Mouse (Mus musculus) cortical plate, adult 2 months (tissue): Measurements from ENCODE around the gene Gk5.

Experiments
- CTCF ChIP-seq: fragments of 200-500 bp; IDR thresholded peaks from 2 replicates; pipeline ENCODE4 v1.5.1; 2011; ENCODE audit warnings: mild to moderate bottlenecking, control low read depth, low read length; ENCODE audit not compliant: insufficient read depth; ENCODE audit errors: extremely low read depth
- POLR2A ChIP-seq: fragments of 200-500 bp; IDR thresholded peaks from 2 replicates; pipeline ENCODE4 v1.6.1; 2011; ENCODE audit warnings: mild to moderate bottlenecking, low read length, control low read depth; ENCODE audit not compliant: insufficient read depth; ENCODE audit errors: extremely low read depth

DNA sequence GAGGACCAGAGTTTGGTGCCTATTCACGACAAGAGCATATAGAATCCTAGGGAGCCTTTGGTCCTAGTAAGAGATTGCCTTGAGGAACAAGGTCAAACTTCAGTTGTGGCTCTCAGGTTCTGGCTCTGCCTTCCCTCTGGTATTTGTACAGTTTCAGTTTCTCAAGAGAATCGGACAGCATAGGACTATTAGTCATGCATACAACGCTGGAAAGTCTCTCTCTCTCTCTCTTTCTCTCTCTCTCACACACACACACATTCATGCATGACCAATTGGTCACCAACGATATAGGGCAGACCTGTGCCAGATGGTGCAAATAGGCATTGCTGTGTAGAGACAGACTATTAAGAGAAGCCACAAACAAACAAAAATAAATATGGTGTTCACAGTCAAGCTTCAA, 946 bp upstream of the Gk5 start:
- no peak for TF ChIP-seq CTCF
- TF ChIP-seq POLR2A: no peak
